In the genomic region with DNA sequence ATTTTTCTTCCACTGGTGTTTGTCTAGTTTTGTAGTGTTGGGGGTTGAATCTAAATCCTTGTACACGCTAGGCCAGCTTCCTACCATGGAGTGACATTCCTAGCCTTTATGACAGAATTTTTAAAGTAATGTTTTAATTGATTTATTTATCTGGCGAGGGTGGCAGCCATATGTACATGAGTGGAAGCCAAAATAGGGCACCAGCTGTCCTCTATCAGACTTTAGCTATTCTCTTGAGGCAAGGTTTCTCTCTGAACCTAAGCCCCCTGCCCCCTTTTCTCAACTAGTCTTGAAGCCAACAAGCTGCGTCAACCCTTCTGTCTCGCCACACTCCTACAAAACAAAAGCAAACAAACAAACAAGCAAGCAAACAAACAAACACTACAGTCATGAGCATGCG, we compare ENCODE assay signal across 24 mouse cellular contexts.
"Had no signal": no experiment of that assay in that cellular context is flagged by ENCODE, and none has a peak within 500 bp of the region (broad histone marks: within the 10 kb centered on the region; RNA-seq: fewer than 3 reads in every experiment).

No protein-coding gene starts in this region.

- H3K9me3 ChIP-seq: kidney, embryonic 15.5 days; limb, embryonic 12.5 days; limb, embryonic 15.5 days; midbrain, embryonic 12.5 days; midbrain, embryonic 15.5 days; neural tube, embryonic 12.5 days; neural tube, embryonic 15.5 days; stomach, embryonic 15.5 days had no signal

- H3K27me3 ChIP-seq: kidney, embryonic 15.5 days; limb, embryonic 12.5 days; limb, embryonic 15.5 days; midbrain, embryonic 12.5 days; midbrain, embryonic 15.5 days; neural tube, embryonic 12.5 days; neural tube, embryonic 15.5 days; stomach, embryonic 15.5 days had no signal

- ATAC-seq: liver, postnatal 0 days; lung, postnatal 0 days; midbrain, embryonic 15.5 days had no signal

- H3K4me1 ChIP-seq: limb, embryonic 12.5 days; midbrain, embryonic 12.5 days; midbrain, embryonic 15.5 days; neural tube, embryonic 12.5 days; neural tube, embryonic 15.5 days; stomach, embryonic 15.5 days had no signal

- H3K9ac ChIP-seq: kidney, embryonic 15.5 days; limb, embryonic 12.5 days; limb, embryonic 15.5 days; liver, embryonic 14.5 days; liver, postnatal 0 days; lung, embryonic 14.5 days; midbrain, embryonic 12.5 days; midbrain, embryonic 15.5 days; neural tube, embryonic 12.5 days; neural tube, embryonic 15.5 days; stomach, embryonic 15.5 days had no signal

- H3K27ac ChIP-seq: kidney, embryonic 15.5 days; left cerebral cortex, adult 2 months; limb, embryonic 12.5 days; limb, embryonic 15.5 days; liver, embryonic 14.5 days; macrophage; midbrain, embryonic 12.5 days; midbrain, embryonic 15.5 days; neural tube, embryonic 12.5 days; neural tube, embryonic 15.5 days; stomach, embryonic 15.5 days had no signal

- H3K36me3 ChIP-seq: kidney, embryonic 15.5 days; limb, embryonic 12.5 days; limb, embryonic 15.5 days; midbrain, embryonic 12.5 days; midbrain, embryonic 15.5 days; neural tube, embryonic 12.5 days; neural tube, embryonic 15.5 days; stomach, embryonic 15.5 days had no signal

- H3K4me3 ChIP-seq: kidney, embryonic 15.5 days; left cerebral cortex, adult 2 months; limb, embryonic 12.5 days; limb, embryonic 15.5 days; midbrain, embryonic 12.5 days; midbrain, embryonic 15.5 days; neural tube, embryonic 12.5 days; neural tube, embryonic 15.5 days; stomach, embryonic 15.5 days had no signal

- H3K4me2 ChIP-seq: kidney, embryonic 15.5 days; limb, embryonic 12.5 days; limb, embryonic 15.5 days; liver, embryonic 11.5 days; lung, embryonic 14.5 days; midbrain, embryonic 12.5 days; midbrain, embryonic 15.5 days; neural tube, embryonic 12.5 days; neural tube, embryonic 15.5 days; stomach, embryonic 15.5 days had no signal

- DNase-seq: kidney, adult 11 months; kidney, adult 8-10 months; kidney, postnatal 14 days; kidney, postnatal 4 days; left cerebral cortex, postnatal 4 days; liver, postnatal 0 days; lung, embryonic 14.5 days; right cerebral cortex, adult 18-20 months; right cerebral cortex, postnatal 14 days; right cerebral cortex, postnatal 4 days; thymus, postnatal 25 days had no signal
